ENCODE assay signal across 8 mouse cellular contexts in the genomic region with DNA sequence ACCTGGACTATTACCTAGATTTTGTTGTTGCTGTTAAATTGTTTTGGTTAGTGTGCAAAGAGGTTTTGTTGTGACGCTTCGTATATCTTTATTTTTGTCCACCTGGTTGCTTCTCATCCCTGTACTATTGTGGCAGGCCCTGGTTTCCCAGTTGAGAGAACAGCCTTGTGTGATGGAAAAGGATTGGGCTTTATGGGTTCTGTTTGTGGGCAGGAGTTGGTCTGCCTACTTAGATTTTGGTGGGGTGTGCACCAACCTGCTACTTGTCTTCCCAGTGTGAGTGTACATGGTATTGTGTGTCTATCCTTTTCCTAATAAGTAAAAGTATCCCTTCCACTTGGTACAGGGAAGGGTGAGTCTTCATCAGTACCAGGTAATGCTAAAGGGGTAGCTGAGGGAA. TPM values are rescaled to one million over a fixed set of nuclear protein-coding genes. Genes with fewer than 3 reads are reported as not detected.
DNase-seq lines count a peak whose midpoint lies in the region; ATAC-seq and TF ChIP-seq lines count a peak whose summit lies in the region.

No protein-coding gene starts in this region.

- no peak for ATAC-seq in hindbrain, embryonic 16.5 days
- no peak for ATAC-seq in midbrain, embryonic 16.5 days

- H3K4me1 ChIP-seq in testis, adult 2 months (ENCODE audit: control insufficient read depth, insufficient read depth, low read length): peaks cover 15% of the 10 kb centered on the region
- peaks cover 32% of the 10 kb centered on the region for H3K4me1 ChIP-seq in hindbrain, embryonic 16.5 days (ENCODE audit: control insufficient read depth, insufficient read depth, low read depth, low read length)
- H3K4me1 ChIP-seq in midbrain, embryonic 16.5 days (ENCODE audit: control insufficient read depth, insufficient read depth, low read length): peaks cover 40% of the 10 kb centered on the region

- H3K36me3 ChIP-seq in testis, adult 2 months (ENCODE audit: control insufficient read depth, insufficient read depth, low read length): peaks cover 3% of the 10 kb centered on the region; the same call in 1 of the 2 replicates
- no peaks in the 10 kb centered on the region for H3K36me3 ChIP-seq in hindbrain, embryonic 16.5 days (ENCODE audit: control insufficient read depth, insufficient read depth, low read length)
- H3K36me3 ChIP-seq in midbrain, embryonic 16.5 days (ENCODE audit: control insufficient read depth, insufficient read depth, low read length): no peaks in the 10 kb centered on the region

- no peaks in the 10 kb centered on the region for H3K27me3 ChIP-seq in testis, adult 2 months (ENCODE audit: control insufficient read depth, insufficient read depth, low read length)
- H3K27me3 ChIP-seq in hindbrain, embryonic 16.5 days (replicated peaks; ENCODE audit: control insufficient read depth, insufficient read depth, low read length): no peaks in the 10 kb centered on the region
- no peaks in the 10 kb centered on the region for H3K27me3 ChIP-seq in midbrain, embryonic 16.5 days (ENCODE audit: control insufficient read depth, insufficient read depth, low read depth, low read length)

- 98% methylated on average over 2 of the region's 2 CpGs for WGBS in hindbrain, embryonic 16.5 days
- 89% methylated on average over 2 of the region's 2 CpGs for WGBS in midbrain, embryonic 16.5 days

- peak; percentile 1 for DNase-seq in embryo, embryonic 10 days (ENCODE audit: low spot score)
- DNase-seq in embryo, embryonic 10.5 days (ENCODE audit: low spot score): no peak
- no peak for DNase-seq in testis, postnatal 14 days (ENCODE audit: low spot score)
- DNase-seq in ovary, postnatal 14 days (ENCODE audit: low spot score): no peak
- no peak for DNase-seq in left cerebral cortex, postnatal 4 days

- TF ChIP-seq POLR2A in testis, adult 2 months (IDR thresholded peaks at IDR 0.05; ENCODE audit: control insufficient read depth, low read depth, low read length): no peak

- no peaks in the 10 kb centered on the region for H3K9me3 ChIP-seq in hindbrain, embryonic 16.5 days (ENCODE audit: control insufficient read depth, low read length)
- H3K9me3 ChIP-seq in midbrain, embryonic 16.5 days (replicated peaks; ENCODE audit: control insufficient read depth, low read length, poor library complexity, severe bottlenecking): no peaks in the 10 kb centered on the region

- H3K4me2 ChIP-seq in hindbrain, embryonic 16.5 days (ENCODE audit: low read length): peak overlapping the region; percentile 60; the same call in 1 of the 2 replicates
- peak overlapping the region; percentile 43 for H3K4me2 ChIP-seq in midbrain, embryonic 16.5 days (ENCODE audit: low read length)

- H3K9ac ChIP-seq in hindbrain, embryonic 16.5 days (ENCODE audit: low read depth, low read length): no peak overlapping the region
- H3K9ac ChIP-seq in midbrain, embryonic 16.5 days (ENCODE audit: low read depth, low read length): peak overlapping the region; percentile 22

- peak overlapping the region; percentile 49 for H3K27ac ChIP-seq in testis, adult 2 months (ENCODE audit: control insufficient read depth, insufficient read depth, low read depth, low read length)
- no peak overlapping the region for H3K27ac ChIP-seq in hindbrain, embryonic 16.5 days (ENCODE audit: low read depth, low read length)
- no peak overlapping the region for H3K27ac ChIP-seq in midbrain, embryonic 16.5 days (ENCODE audit: low read length)

- no peak overlapping the region; the same call in 1 of the 2 replicates for H3K4me3 ChIP-seq in testis, adult 2 months (ENCODE audit: control insufficient read depth, low read depth, low read length)
- no peak overlapping the region; the same call in 1 of the 2 replicates for H3K4me3 ChIP-seq in hindbrain, embryonic 16.5 days (ENCODE audit: low read length)
- no peak overlapping the region for H3K4me3 ChIP-seq in midbrain, embryonic 16.5 days (ENCODE audit: low read depth, low read length)

- intact Hi-C loops in left cerebral cortex, postnatal 4 days (cut with DNase I): no loop called here

- no peak for TF ChIP-seq CTCF in testis, adult 2 months (IDR thresholded peaks at IDR 0.05; ENCODE audit: control insufficient read depth, insufficient read depth, insufficient replicate concordance, low read depth, low read length)

RNA-seq across cellular contexts. Expression of a gene that starts 2.9 kb away (rescaled TPM):
- 21.6 TPM in 2 replicates for polyA plus RNA-seq in testis, adult 2 months (2012; rRNA removed)
- polyA plus RNA-seq in hindbrain, embryonic 16.5 days (2015; fragmentation: Nextera tagmentation; extraction: Ambion mirVana): 2.7 and 2.9 TPM in 2 replicates
- 2.5 and 3.0 TPM in 2 replicates for polyA plus RNA-seq in midbrain, embryonic 16.5 days (2015; fragmentation: Nextera tagmentation; extraction: Ambion mirVana)
- total RNA-seq in left cerebral cortex, postnatal 4 days (2021): 10 to 100 TPM; 22.6 to 23.5 TPM

RNA-seq across cellular contexts. Expression of a gene that starts 3.2 kb away (rescaled TPM):
- polyA plus RNA-seq in testis, adult 2 months (2012; rRNA removed): 97.2 and 97.6 TPM in 2 replicates
- 0.80 and 1.7 TPM in 2 replicates for polyA plus RNA-seq in hindbrain, embryonic 16.5 days (2015; fragmentation: Nextera tagmentation; extraction: Ambion mirVana)
- 0.57 and 1.0 TPM in 2 replicates for polyA plus RNA-seq in midbrain, embryonic 16.5 days (2015; fragmentation: Nextera tagmentation; extraction: Ambion mirVana)
- total RNA-seq in left cerebral cortex, postnatal 4 days (2021): 1 to 10 TPM; 1.0 TPM

RNA-seq across cellular contexts. Expression of a gene that starts 3.5 kb away (rescaled TPM):
- 181 and 183 TPM in 2 replicates for polyA plus RNA-seq in testis, adult 2 months (2012; rRNA removed)
- polyA plus RNA-seq in hindbrain, embryonic 16.5 days (2015; fragmentation: Nextera tagmentation; extraction: Ambion mirVana): 42.5 and 51.6 TPM in 2 replicates
- 43.6 and 45.9 TPM in 2 replicates for polyA plus RNA-seq in midbrain, embryonic 16.5 days (2015; fragmentation: Nextera tagmentation; extraction: Ambion mirVana)
- 10 to 100 TPM; 50.3 to 51.1 TPM for total RNA-seq in left cerebral cortex, postnatal 4 days (2021)

RNA-seq across cellular contexts. Expression of a gene that starts 29.4 kb away (rescaled TPM):
- 31.5 and 35.7 TPM in 2 replicates for polyA plus RNA-seq in testis, adult 2 months (2012; rRNA removed)
- 90.7 and 92.8 TPM in 2 replicates for polyA plus RNA-seq in hindbrain, embryonic 16.5 days (2015; fragmentation: Nextera tagmentation; extraction: Ambion mirVana)
- polyA plus RNA-seq in midbrain, embryonic 16.5 days (2015; fragmentation: Nextera tagmentation; extraction: Ambion mirVana): 82.2 and 83.2 TPM in 2 replicates
- total RNA-seq in left cerebral cortex, postnatal 4 days (2021): 10 to 100 TPM; 74.1 to 85.4 TPM

RNA-seq across cellular contexts. Expression of a gene that starts 29.5 kb away (rescaled TPM):
- polyA plus RNA-seq in testis, adult 2 months (2012; rRNA removed): 24.4 and 28.5 TPM in 2 replicates
- polyA plus RNA-seq in hindbrain, embryonic 16.5 days (2015; fragmentation: Nextera tagmentation; extraction: Ambion mirVana): 112 and 120 TPM in 2 replicates
- 118 and 123 TPM in 2 replicates for polyA plus RNA-seq in midbrain, embryonic 16.5 days (2015; fragmentation: Nextera tagmentation; extraction: Ambion mirVana)
- 10 to 100 TPM; 57.1 to 68.3 TPM for total RNA-seq in left cerebral cortex, postnatal 4 days (2021)

Comparison
In these comparisons a context has a peak if more than half of its experiments do, and no peak if none do; other contexts are left out.
1. RNA of a gene that starts 3.2 kb away (polyA plus RNA-seq): 97.2 to 97.6 TPM in testis, adult 2 months; 0.80 to 1.7 TPM in hindbrain, embryonic 16.5 days and 0.57 to 1.0 TPM in midbrain, embryonic 16.5 days; every median in the first group is over 10 times any median in the second.